Mouse (Mus musculus) Patski (cell line): ENCODE measurements at regions not wholly inside any gene's neighbourhood (a gene's known extent, or its start where the extent isn't known, plus 50 kb on each side); places are given as distances from the start of the nearest gene placed in this dataset.

Source experiments
- ATAC-seq: fragments of 100-300 bp; one replicate; pipeline ENCODE4 v1.8.0; 2021
- CTCF ChIA-PET: fragments of 350-600 bp; sonication (Branson Sonifier 250); formaldehyde crosslinking; loops from one replicate; lab custom pipeline; 2022; ENCODE audit warnings: inconsistent platforms; lab: Charles Lee
- POLR2A ChIA-PET: fragments of 350-600 bp; sonication (Branson Sonifier 250); formaldehyde crosslinking; loops from one replicate; lab custom pipeline; 2022; ENCODE audit warnings: antibody characterized with exemption, inconsistent platforms; lab: Charles Lee
- DNase-seq: peaks from one replicate; pipeline ENCODE4 v3.0.0-alpha.2; 2011; ENCODE audit warnings: low read depth, low spot score
- H3K27me3 ChIP-seq: fragments of 371-371 bp; one replicate; pipeline ENCODE4 v1.5.1; 2021
- CTCF ChIP-seq: fragments of 100-300 bp; IDR thresholded peaks from one replicate; pipeline ENCODE4 v1.5.1; 2021
- in situ Hi-C: fragments of 300-500 bp; cut with MboI; formaldehyde crosslinking; loops from 3 replicates; pipeline ENCODE4 v1.11.1; 2018; ENCODE audit warnings: low pct_unique_long_range_greater_than_20kb, mixed read lengths

DNA sequence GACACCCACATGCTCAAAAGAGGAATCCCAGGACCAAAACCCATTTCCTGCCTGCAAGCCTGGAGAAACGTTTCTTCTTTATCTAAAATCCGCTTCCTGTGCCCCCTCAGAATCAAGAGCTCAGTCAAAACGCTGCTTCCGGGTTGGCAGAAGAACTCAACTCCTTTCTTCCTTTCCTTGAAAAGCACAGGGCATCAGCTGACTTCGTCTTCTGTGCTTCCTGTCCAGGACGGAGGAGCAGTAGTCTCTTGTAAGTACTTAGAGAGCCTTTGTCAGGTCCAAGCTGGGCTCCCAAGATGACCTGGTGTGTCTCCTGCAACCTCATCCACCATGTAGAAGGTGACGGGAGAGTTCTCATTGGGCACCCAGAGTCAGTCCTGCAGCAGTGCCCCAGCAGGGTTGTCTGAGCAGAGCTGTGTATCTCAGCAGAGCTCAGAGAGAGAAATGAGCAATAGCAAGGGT lies 199.3 kb upstream of the 4930412O13Rik start:
- CTCF ChIA-PET: no interaction called here
- in situ Hi-C loops: no loop called here
- no peak for ATAC-seq
- no peaks in the 10 kb centered on the region for H3K27me3 ChIP-seq
- TF ChIP-seq CTCF: no peak
- POLR2A ChIA-PET: interaction anchor here (0.7 kb wide), 1 partner anchor 615 kb away, joined by 4 read pairs; no protein-coding TSS in a partner anchor
- no peak for DNase-seq

DNA sequence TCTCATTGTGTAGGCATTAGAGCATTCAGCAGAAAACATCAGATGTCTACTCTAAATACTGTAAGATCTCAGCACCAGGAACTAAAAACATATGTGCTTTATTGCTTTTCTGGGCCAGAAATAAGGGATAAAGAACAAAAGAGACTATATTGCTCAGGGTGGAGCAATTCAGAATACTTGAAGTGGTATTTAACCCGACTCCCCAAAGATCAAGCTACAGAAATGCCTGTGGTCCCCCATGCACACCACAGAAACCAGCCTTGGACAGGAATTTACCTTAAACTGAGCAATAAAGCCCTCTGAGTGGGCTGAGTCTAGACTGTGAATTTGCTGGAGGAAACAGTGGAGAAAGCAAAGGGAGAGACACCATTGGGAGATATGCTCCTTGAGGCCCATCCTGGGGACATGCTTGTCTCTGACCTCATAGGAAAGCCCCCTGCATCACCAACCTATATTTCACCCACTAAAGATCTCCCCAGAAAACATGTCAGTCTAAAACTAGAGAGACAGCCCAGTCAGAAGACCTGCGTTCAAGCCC lies 197.3 kb upstream of the 4930412O13Rik start:
- in situ Hi-C loops: no loop called here
- no peak for DNase-seq
- no peak for ATAC-seq
- no peak for TF ChIP-seq CTCF
- ChIA-PET POLR2A (no interaction called here), CTCF (no interaction called here)
- no peaks in the 10 kb centered on the region for H3K27me3 ChIP-seq

DNA sequence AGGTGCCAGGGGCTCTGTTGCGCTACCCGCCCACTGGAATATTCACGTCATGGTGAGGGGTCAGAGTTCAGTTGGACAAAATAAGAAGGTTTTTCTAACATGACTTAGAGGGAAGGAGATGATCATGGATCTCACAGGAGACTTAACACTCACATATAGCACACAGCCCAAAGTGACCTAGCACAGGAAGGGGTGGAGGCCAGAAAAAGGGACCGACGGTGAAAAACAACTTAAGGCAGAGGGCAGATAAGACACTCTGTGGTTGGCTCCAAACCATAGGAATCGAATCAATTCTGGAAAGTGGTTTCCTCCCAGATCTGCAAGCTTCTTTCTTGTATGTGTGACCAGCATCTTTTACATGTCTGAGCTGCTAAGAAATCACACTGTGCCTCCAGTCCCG lies 192.9 kb upstream of the 4930412O13Rik start:
- ATAC-seq (no peak), DNase-seq (no peak)
- POLR2A ChIA-PET: interaction anchor here (0.9 kb wide), 1 partner anchor 9 kb away, joined by 3 read pairs; no protein-coding TSS in a partner anchor
- H3K27me3 ChIP-seq: no peaks in the 10 kb centered on the region
- in situ Hi-C loops: no loop called here
- no peak for TF ChIP-seq CTCF
- CTCF ChIA-PET: interaction anchor here (1.0 kb wide), 1 partner anchor 26 kb away, joined by 5 read pairs; no protein-coding TSS in a partner anchor

- TF ChIP-seq CTCF: no peak
- in situ Hi-C loops: no loop called here
- ChIA-PET POLR2A (no interaction called here), CTCF (no interaction called here)
- DNase-seq (no peak), ATAC-seq (no peak)
- no peaks in the 10 kb centered on the region for H3K27me3 ChIP-seq
Observed at GRCm38 (mm10) chr2:9689518-9689917, 191.5 kb upstream of the 4930412O13Rik start.

DNA sequence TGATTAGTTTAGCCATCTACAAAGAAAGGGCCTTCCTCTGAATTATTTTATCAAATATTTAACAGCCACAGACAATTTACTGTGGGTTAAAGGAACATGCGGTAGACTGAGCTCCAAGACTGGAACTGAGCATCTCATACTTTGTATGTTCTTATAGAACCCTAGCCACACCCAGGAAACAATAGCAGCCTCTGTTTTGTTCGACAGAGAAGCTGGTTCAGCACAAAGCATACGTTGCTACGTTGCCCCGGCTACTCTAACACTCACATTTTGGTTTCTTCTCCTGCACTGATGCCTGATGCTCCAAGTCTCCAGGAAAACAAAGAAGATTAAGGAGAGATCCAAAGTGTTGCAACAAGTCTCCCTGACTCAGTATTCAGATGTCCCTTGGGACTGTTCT lies 189.5 kb upstream of the 4930412O13Rik start:
- ChIA-PET POLR2A (no interaction called here), CTCF (no interaction called here)
- no peak for ATAC-seq
- in situ Hi-C loops: no loop called here
- no peaks in the 10 kb centered on the region for H3K27me3 ChIP-seq
- no peak for DNase-seq
- no peak for TF ChIP-seq CTCF

DNA sequence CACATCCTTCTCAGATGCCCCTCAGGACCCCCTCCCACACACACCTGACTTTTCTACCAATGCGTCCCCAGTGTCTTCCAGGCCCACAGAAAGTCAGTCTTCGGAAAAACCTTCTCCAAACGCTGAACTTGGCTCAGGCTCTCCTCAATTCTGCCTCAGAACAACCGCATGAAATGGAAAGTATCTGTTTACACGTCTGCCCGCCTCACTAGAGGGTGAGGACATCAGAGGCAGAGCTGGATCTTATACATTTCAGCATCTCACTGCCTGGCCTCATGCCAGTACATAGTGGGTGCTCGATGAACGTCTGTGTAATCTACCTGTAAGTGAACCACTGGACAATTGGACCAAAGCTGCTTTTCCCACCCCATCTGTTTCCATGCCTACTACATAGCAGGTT lies 189.1 kb upstream of the 4930412O13Rik start:
- in situ Hi-C loops: no loop called here
- ChIA-PET POLR2A (no interaction called here), CTCF (no interaction called here)
- no peak for ATAC-seq
- no peak for DNase-seq
- TF ChIP-seq CTCF: no peak
- H3K27me3 ChIP-seq: no peaks in the 10 kb centered on the region

DNA sequence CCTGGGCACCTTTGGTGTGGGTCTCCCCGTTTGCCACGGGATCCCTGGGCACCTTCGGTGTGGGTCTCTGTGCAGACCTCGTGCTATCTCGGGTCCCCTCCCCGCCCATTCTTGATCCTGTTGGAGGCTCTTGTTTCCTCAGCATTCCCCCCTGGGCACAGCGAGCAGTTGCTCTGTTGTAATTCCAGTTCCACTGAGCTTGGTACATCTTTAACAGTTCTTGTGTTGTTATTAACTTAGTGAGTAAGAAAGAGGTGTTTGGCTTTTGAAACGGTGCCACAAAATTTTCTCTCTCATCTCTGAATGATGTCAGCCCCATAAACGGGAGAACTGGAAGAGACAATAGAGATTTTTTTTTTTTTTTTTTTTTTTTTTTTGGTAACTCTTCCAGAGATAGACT lies 187.7 kb upstream of the 4930412O13Rik start:
- no peak for TF ChIP-seq CTCF
- DNase-seq (peak; percentile 39), ATAC-seq (peak; percentile 93)
- in situ Hi-C loops: no loop called here
- H3K27me3 ChIP-seq: no peaks in the 10 kb centered on the region
- ChIA-PET POLR2A (no interaction called here), CTCF (no interaction called here)

- in situ Hi-C loops: no loop called here
- ATAC-seq (no peak), DNase-seq (no peak)
- H3K27me3 ChIP-seq: no peaks in the 10 kb centered on the region
- CTCF ChIA-PET: no interaction called here
- POLR2A ChIA-PET: no interaction called here
- no peak for TF ChIP-seq CTCF
Observed at GRCm38 (mm10) chr2:9694178-9694577, 186.9 kb upstream of the 4930412O13Rik start.

DNA sequence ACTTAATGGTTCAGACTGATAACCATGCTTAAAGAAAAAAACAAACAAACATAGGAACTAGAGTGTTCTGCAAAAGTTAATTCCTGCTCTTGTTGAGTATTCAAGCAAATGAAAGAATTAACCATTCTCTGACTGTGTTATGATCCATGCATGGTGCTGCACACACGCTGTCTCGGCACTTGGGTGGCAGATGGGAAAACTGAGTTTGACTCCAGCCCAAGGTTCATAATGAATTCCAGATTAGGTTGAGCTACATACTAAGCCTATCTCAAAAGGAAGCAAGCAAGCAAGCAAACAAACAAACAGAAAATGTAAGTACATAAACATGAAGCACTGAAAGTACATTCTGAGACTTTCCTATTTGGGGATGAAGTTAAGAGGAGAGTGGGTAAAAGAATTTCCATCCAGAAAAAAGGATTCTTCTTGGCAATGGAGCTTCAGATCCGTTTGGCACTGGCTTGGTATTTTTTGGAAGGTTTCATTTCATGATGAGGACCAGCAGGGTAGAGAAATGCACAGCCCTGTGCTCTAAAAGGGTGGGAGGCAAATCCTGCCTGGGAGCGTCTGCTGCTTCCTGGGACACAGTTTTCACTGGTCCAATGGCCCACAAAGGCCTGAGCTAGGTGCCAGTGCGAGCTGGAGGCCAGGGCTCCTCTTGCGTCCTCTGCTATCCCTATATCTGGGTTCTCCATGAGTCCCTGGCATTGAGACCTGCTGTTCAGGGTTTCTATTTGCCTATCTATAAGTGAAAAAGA lies 183.3 kb upstream of the 4930412O13Rik start:
- ChIA-PET POLR2A (no interaction called here), CTCF (no interaction called here)
- H3K27me3 ChIP-seq: no peaks in the 10 kb centered on the region
- no peak for TF ChIP-seq CTCF
- ATAC-seq (no peak), DNase-seq (no peak)
- in situ Hi-C loops: no loop called here

DNA sequence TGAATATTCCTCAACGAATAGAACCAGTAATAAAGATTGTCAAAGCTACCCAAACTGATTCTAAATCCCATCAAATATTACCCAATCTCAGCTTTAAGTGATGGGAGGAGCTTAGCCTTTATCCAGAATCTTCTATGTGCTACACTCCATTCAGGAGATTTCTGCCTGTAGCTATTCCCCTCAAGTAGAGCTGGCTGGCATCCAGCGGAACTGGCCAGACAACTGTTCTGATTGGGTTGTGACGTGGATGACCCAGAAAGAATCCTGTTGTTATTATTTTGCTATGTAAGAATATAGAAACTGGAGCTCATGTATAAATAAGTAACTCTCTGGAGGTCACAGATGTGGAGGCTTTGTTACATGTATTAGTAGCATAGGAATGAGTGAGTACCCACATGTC lies 176.8 kb upstream of the 4930412O13Rik start:
- H3K27me3 ChIP-seq: peaks cover 4% of the 10 kb centered on the region
- TF ChIP-seq CTCF: no peak
- no peak for ATAC-seq
- ChIA-PET POLR2A (no interaction called here), CTCF (interaction anchor here (0.6 to 1.1 kb wide), 3 partner anchors 9 to 318 kb away, joined by 3 to 5 read pairs (median 3); no protein-coding TSS in a partner anchor)
- DNase-seq: no peak
- in situ Hi-C loops: no loop called here

- TF ChIP-seq CTCF: no peak
- ChIA-PET CTCF (no interaction called here), POLR2A (no interaction called here)
- H3K27me3 ChIP-seq: peaks cover 4% of the 10 kb centered on the region
- no peak for DNase-seq
- in situ Hi-C loops: no loop called here
- ATAC-seq: no peak
Observed at GRCm38 (mm10) chr2:9709466-9709865, 171.6 kb upstream of the 4930412O13Rik start.
